Mouse (Mus musculus): Measurements from ENCODE around the gene Mybl2.

DNA sequence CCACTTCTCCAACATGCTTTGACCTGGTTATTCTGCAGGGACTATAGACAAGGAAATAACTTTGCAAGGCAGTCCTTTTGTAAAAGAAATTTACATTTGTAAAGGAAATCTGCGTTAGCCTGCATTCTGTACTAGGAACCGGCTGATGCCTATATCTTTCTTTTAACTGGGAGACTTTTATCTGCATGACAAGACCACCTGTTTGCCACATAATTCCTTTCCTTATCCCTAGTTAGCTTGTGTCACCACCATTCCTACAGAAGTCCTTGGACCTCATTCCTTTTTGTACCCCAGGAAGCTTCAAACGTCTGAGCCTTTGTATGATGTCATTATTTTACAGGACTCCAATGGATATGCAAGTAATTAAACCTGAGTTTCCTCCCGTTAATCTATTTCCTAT is 1.7 kb upstream of the Mybl2 start:
- TF ChIP-seq GATA1 (IDR thresholded peaks at IDR 0.05; ENCODE audit: borderline replicate concordance, low read length) (no peak), FLI1 (IDR thresholded peaks at IDR 0.05; ENCODE audit: low read length) (no peak)
